Mouse (Mus musculus): Measurements from ENCODE around the gene Foxp2. TPM values are rescaled to one million over a fixed set of nuclear protein-coding genes. Genes with fewer than 3 reads are reported as not detected.

The Foxp2 gene
- total and polyA plus RNA-seq, 3 experiments, result 3.5 TPM; not detected in 2

DNA sequence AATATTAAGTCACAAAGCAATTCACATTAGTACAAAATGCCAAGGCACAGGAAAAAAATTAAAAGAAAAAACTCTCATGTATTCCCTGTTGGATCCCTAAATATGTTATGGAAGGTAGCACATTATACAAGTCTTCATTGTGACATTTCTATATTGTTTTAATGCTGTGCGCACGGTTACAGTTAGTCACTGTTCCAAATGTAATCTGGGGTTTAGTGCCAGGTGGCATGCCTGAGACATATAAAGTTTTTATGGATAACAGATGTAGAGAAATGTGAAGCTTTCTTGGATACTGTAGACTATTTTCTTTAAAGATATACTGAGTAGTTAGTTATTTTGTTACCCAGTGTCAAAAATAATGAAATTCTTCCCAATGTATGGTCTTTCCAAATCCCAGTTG lies 229.0 kb downstream of the Foxp2 start:
- TF ChIP-seq TAL1 (conservative IDR thresholded peaks at IDR 0.05; ENCODE audit: low read depth, low read length) (no peak), GATA1 (IDR thresholded peaks at IDR 0.05; ENCODE audit: borderline replicate concordance, low read length) (no peak), GATA2 (IDR thresholded peaks at IDR 0.05; ENCODE audit: borderline replicate concordance, low read depth, low read length) (no peak), CTCF (IDR thresholded peaks at IDR 0.05; ENCODE audit: low read depth, low read length) (no peak), POLR2AphosphoS5 (IDR thresholded peaks at IDR 0.05; ENCODE audit: insufficient replicate concordance, low read depth, low read length) (no peak)
- Histone ChIP-seq H3K4me3 (ENCODE audit: low read depth, low read length) (no peak overlapping the region), H3K9me3 (replicated peaks) (no peaks in the 10 kb centered on the region), H3K4me1 (ENCODE audit: insufficient read depth, low read depth, low read length) (no peaks in the 10 kb centered on the region), H3K27me3 (ENCODE audit: insufficient read depth, low read length) (no peaks in the 10 kb centered on the region), H3K36me3 (replicated peaks) (no peaks in the 10 kb centered on the region)
- DNase-seq (ENCODE audit: low spot score) (no peak), ATAC-seq (ENCODE audit: extremely low read depth, insufficient number of reproducible peaks, low FRiP score, poor library complexity, severe bottlenecking) (no peak)

- no peaks in the 10 kb centered on the region for H3K9me3 ChIP-seq (replicated peaks)
- H3K4me1 ChIP-seq (ENCODE audit: insufficient read depth, low read depth, low read length), result no peaks in the 10 kb centered on the region
- DNase-seq (ENCODE audit: low spot score) (no peak), ATAC-seq (ENCODE audit: extremely low read depth, insufficient number of reproducible peaks, low FRiP score, poor library complexity, severe bottlenecking) (no peak)
- no peaks in the 10 kb centered on the region for H3K36me3 ChIP-seq (replicated peaks)
- no peak overlapping the region for H3K4me3 ChIP-seq (ENCODE audit: low read depth, low read length)
- TF ChIP-seq GATA2 (IDR thresholded peaks at IDR 0.05; ENCODE audit: borderline replicate concordance, low read depth, low read length), result no peak
- no peak for TF ChIP-seq POLR2AphosphoS5 (IDR thresholded peaks at IDR 0.05; ENCODE audit: insufficient replicate concordance, low read depth, low read length)
- TF ChIP-seq GATA1 (IDR thresholded peaks at IDR 0.05; ENCODE audit: borderline replicate concordance, low read length), result no peak
- no peak for TF ChIP-seq CTCF (IDR thresholded peaks at IDR 0.05; ENCODE audit: low read depth, low read length)
- no peak for TF ChIP-seq TAL1 (conservative IDR thresholded peaks at IDR 0.05; ENCODE audit: low read depth, low read length)
- H3K27me3 ChIP-seq (ENCODE audit: insufficient read depth, low read length), result no peaks in the 10 kb centered on the region
Observed at GRCm38 (mm10) chr6:15142094-15142493, 240.9 kb downstream of the Foxp2 start.

DNA sequence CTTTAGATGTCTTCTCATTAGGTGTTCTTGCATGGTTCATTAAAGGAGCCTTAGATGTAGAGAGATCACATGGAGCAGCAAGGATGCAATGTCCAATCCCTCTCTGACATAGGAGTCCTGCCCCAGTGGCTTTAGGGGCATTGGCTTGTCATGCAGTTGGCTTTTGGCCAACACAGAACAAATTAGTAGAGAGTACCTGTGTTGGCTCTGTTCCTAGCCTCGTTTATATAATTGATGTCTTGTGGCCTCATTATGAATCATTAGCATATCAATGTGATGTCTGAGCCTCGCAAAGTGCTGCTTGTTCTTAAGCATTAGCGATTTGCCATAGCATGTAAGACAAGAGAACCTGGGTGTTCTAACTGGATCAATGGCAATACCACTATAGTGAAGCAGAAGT lies 250.5 kb downstream of the Foxp2 start:
- no peaks in the 10 kb centered on the region for H3K9me3 ChIP-seq (replicated peaks)
- no peak for TF ChIP-seq TAL1 (conservative IDR thresholded peaks at IDR 0.05; ENCODE audit: low read depth, low read length)
- no peaks in the 10 kb centered on the region for H3K4me1 ChIP-seq (ENCODE audit: insufficient read depth, low read depth, low read length)
- DNase-seq (ENCODE audit: low spot score), result no peak
- no peak for ATAC-seq (ENCODE audit: extremely low read depth, insufficient number of reproducible peaks, low FRiP score, poor library complexity, severe bottlenecking)
- H3K27me3 ChIP-seq (ENCODE audit: insufficient read depth, low read length), result no peaks in the 10 kb centered on the region
- H3K36me3 ChIP-seq (replicated peaks), result no peaks in the 10 kb centered on the region
- no peak overlapping the region for H3K4me3 ChIP-seq (ENCODE audit: low read depth, low read length)

DNA sequence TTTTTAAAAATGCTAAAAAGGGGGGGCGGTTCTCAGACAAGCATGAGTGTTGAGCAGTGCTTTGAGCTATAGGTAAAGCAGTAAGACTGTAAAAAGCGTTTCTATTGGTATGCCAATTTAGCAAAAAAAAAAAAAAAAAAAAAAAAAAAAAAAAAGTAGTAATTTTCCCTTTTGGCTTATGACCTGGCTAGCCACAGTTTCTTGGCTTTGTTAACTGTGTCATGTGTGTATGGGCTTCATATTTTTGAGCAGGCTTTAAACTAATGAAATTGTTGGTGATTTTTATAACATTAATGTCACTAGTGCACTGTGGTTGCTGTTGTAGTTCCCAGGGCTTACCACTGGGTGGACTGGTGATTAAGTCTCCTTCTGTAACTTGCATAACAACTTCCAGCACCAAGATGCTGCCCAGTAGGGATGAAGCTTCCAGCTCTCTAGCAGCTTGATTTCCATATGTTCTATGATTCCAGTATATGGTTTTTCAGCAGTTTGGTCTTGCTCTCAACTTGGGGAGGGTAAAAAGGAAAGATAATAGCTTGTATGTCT lies 262.4 kb downstream of the Foxp2 start:
- Histone ChIP-seq H3K27me3 (ENCODE audit: insufficient read depth, low read length) (no peaks in the 10 kb centered on the region), H3K36me3 (replicated peaks) (no peaks in the 10 kb centered on the region), H3K4me1 (ENCODE audit: insufficient read depth, low read depth, low read length) (no peaks in the 10 kb centered on the region), H3K4me3 (ENCODE audit: low read depth, low read length) (no peak overlapping the region), H3K9me3 (replicated peaks) (no peaks in the 10 kb centered on the region)
- DNase-seq (ENCODE audit: low spot score), result no peak
- no peak for TF ChIP-seq GATA2 (IDR thresholded peaks at IDR 0.05; ENCODE audit: borderline replicate concordance, low read depth, low read length)
- peak; percentile 42 for TF ChIP-seq CTCF (IDR thresholded peaks at IDR 0.05; ENCODE audit: low read depth, low read length)
- peak; percentile 63 for ATAC-seq (ENCODE audit: extremely low read depth, insufficient number of reproducible peaks, low FRiP score, poor library complexity, severe bottlenecking)

- DNase-seq (ENCODE audit: low spot score) (no peak), ATAC-seq (ENCODE audit: extremely low read depth, insufficient number of reproducible peaks, low FRiP score, poor library complexity, severe bottlenecking) (no peak)
- H3K4me1 ChIP-seq (ENCODE audit: insufficient read depth, low read depth, low read length), result no peaks in the 10 kb centered on the region
- no peaks in the 10 kb centered on the region for H3K27me3 ChIP-seq (ENCODE audit: insufficient read depth, low read length)
- no peak overlapping the region for H3K4me3 ChIP-seq (ENCODE audit: low read depth, low read length)
- H3K36me3 ChIP-seq (replicated peaks), result no peaks in the 10 kb centered on the region
- H3K9me3 ChIP-seq (replicated peaks), result no peaks in the 10 kb centered on the region
- TF ChIP-seq GATA1 (IDR thresholded peaks at IDR 0.05; ENCODE audit: borderline replicate concordance, low read length) (no peak), TAL1 (conservative IDR thresholded peaks at IDR 0.05; ENCODE audit: low read depth, low read length) (no peak), CTCF (IDR thresholded peaks at IDR 0.05; ENCODE audit: low read depth, low read length) (no peak), GATA2 (IDR thresholded peaks at IDR 0.05; ENCODE audit: borderline replicate concordance, low read depth, low read length) (no peak), POLR2AphosphoS5 (IDR thresholded peaks at IDR 0.05; ENCODE audit: insufficient replicate concordance, low read depth, low read length) (no peak)
Observed at GRCm38 (mm10) chr6:15176754-15177153, 275.6 kb downstream of the Foxp2 start.

DNA sequence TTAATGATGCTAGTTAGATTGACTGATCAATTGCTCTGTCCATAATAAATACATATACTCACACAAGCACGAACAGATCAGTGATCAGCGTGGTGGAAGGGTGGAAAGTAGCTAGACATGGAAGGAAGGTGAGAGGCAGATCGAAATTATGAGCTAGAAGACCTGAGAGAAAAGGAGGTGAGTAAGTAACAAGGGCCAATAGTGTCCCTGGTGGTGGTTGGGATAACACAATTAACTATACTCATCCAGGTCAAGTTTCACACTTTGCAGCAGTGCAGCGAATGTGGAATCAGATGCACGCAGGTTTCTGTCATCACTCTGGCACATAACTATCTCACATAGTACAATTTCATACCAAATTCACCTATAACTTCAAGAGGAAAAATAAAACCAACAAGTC lies 291.7 kb downstream of the Foxp2 start:
- ATAC-seq (ENCODE audit: extremely low read depth, insufficient number of reproducible peaks, low FRiP score, poor library complexity, severe bottlenecking) (no peak), DNase-seq (ENCODE audit: low spot score) (no peak)
- Histone ChIP-seq H3K9me3 (replicated peaks) (no peaks in the 10 kb centered on the region), H3K27me3 (ENCODE audit: insufficient read depth, low read length) (no peaks in the 10 kb centered on the region), H3K4me1 (ENCODE audit: insufficient read depth, low read depth, low read length) (no peaks in the 10 kb centered on the region), H3K36me3 (replicated peaks) (no peaks in the 10 kb centered on the region), H3K4me3 (ENCODE audit: low read depth, low read length) (no peak overlapping the region)
- TF ChIP-seq CTCF (IDR thresholded peaks at IDR 0.05; ENCODE audit: low read depth, low read length) (no peak), POLR2AphosphoS5 (IDR thresholded peaks at IDR 0.05; ENCODE audit: insufficient replicate concordance, low read depth, low read length) (no peak), GATA2 (IDR thresholded peaks at IDR 0.05; ENCODE audit: borderline replicate concordance, low read depth, low read length) (no peak), GATA1 (IDR thresholded peaks at IDR 0.05; ENCODE audit: borderline replicate concordance, low read length) (no peak), TAL1 (conservative IDR thresholded peaks at IDR 0.05; ENCODE audit: low read depth, low read length) (no peak)
